Mouse (Mus musculus) hindbrain, postnatal 0 days (tissue): ENCODE data around the gene Grik3. TPM values are rescaled to one million over a fixed set of nuclear protein-coding genes. Genes with fewer than 3 reads are reported as not detected.

Experiments used
- ATAC-seq: fragments of 200-750 bp; cut with Nextera tagmentation; 2 replicates; pipeline ENCODE4 v1.8.0; 2017; ENCODE audit warnings: mild to moderate bottlenecking, moderate TSS enrichment, moderate library complexity
- DNase-seq: peaks from one replicate; pipeline ENCODE4 v3.0.0-alpha.2; 2015; ENCODE audit warnings: low spot score
- H3K27ac ChIP-seq: fragments of 300-500 bp; sonication (generic); 2 replicates; pipeline ENCODE4 v1.5.1; 2014; ENCODE audit warnings: mild to moderate bottlenecking
- H3K27me3 ChIP-seq: fragments of 300-500 bp; sonication (generic); 2 replicates; pipeline ENCODE4 v1.6.1; 2014; ENCODE audit warnings: low read length, mixed read lengths; ENCODE audit not compliant: insufficient read depth
- H3K36me3 ChIP-seq: fragments of 300-500 bp; sonication (generic); 2 replicates; pipeline ENCODE4 v1.6.1; 2014; ENCODE audit warnings: low read length, mixed read lengths; ENCODE audit not compliant: insufficient read depth
- H3K4me1 ChIP-seq: fragments of 300-500 bp; sonication (generic); 2 replicates; pipeline ENCODE4 v1.6.1; 2014; ENCODE audit warnings: antibody characterized with exemption, low read length, mixed read lengths; ENCODE audit not compliant: insufficient read depth
- H3K4me2 ChIP-seq: fragments of 300-500 bp; sonication (generic); 2 replicates; pipeline ENCODE4 v1.6.1; 2014; ENCODE audit warnings: low read depth, mild to moderate bottlenecking, low read length, moderate library complexity, mixed read lengths
- H3K4me3 ChIP-seq: fragments of 300-500 bp; sonication (generic); 2 replicates; pipeline ENCODE4 v1.5.1; 2014; ENCODE audit warnings: low read length
- H3K9ac ChIP-seq: fragments of 300-500 bp; sonication (generic); replicated peaks from 2 replicates; pipeline ENCODE4 v1.6.1; 2014; ENCODE audit warnings: mild to moderate bottlenecking, low read length, moderate library complexity, mixed read lengths
- H3K9me3 ChIP-seq: fragments of 300-500 bp; sonication (generic); 2 replicates; pipeline ENCODE4 v1.6.1; 2016; ENCODE audit warnings: low read length, mixed read lengths
- CTCF ChIP-seq: IDR thresholded peaks from 2 replicates; pipeline ENCODE4 v1.5.1; 2016; ENCODE audit warnings: antibody characterized with exemption, control low read depth, low read depth
- WGBS: fragments of 180-500 bp; shearing (Covaris S2); extraction: QIAGEN DNeasy Blood & Tissue Kit; methylation state at CpG from one replicate; pipeline ENCODE4 v1.1.7; 2014; 5-methylcytosine and 5-hydroxymethylcytosine counted together
- polyA plus RNA-seq: library from polyadenylated mRNA; unstranded; fragments of >200 nt; fragmentation: Nextera tagmentation; extraction: Ambion mirVana; gene quantifications from 2 replicates; pipeline ENCODE4 v1.2.1, GENCODE M21; 2015
- total RNA-seq: library from RNA; depleted of rRNA; stranded (reverse); fragments of >200 nt; gene quantifications from 2 replicates; pipeline ENCODE4 v1.2.3, GENCODE M21; 2014

Gene Grik3
- total and polyA plus RNA-seq, 2 experiments from 2014 or later = 4.2 to 32.0 TPM

- H3K27me3 ChIP-seq = peaks cover 10% of the 10 kb centered on the region; the same call in 1 of the 2 replicates
- peak; percentile 57 for DNase-seq
Observed at GRCm38 (mm10) chr4:125484131-125484530, 6.4 kb upstream of the Grik3 start.

DNA sequence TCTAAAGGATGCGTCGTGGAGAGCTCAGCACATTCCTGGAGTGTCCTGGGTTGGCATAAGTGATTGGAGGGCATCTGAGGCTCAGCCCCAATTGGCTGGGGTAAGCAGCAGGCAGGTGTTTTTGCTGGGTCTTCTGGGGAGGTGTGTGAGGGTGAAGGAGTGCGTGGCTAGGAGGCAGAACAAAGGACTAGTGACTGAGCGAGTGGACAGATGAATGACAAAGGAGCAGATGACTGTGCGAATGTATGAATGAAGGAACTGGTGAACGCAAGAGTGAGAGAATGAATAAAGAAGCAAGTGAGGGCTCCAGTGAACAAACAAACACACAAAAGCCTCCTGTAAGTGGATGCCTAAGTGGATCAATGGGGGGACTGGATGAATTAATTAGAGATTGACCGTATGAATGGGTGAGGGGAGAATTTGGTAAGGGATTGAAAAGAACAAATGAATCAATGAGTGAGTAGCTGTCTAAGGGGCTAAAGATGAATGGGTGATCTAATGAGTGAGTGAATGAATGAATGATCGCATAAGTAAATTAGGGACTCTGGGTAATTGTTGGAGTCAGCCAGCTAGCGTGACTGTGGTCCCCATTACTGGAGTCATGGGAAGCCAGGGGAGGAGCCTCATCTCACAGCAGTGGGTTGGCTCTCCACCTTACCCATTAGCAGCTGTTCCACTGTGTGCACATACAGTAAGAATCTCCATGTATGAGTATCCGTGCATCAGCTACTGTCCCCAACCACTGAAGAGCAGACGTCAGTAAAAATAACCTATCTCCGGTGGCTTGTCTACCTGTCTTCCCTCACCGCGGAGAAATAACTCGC lies 4.9 kb upstream of the Grik3 start:
- Histone ChIP-seq H3K36me3 (no peaks in the 10 kb centered on the region), H3K9me3 (no peaks in the 10 kb centered on the region), H3K4me1 (peaks cover 11% of the 10 kb centered on the region; the same call in 1 of the 2 replicates), H3K9ac (no peak overlapping the region), H3K27ac (no peak overlapping the region), H3K4me2 (no peak overlapping the region), H3K27me3 (peaks cover 18% of the 10 kb centered on the region), H3K4me3 (no peak overlapping the region)
- no peak for TF ChIP-seq CTCF
- ATAC-seq (no peak), DNase-seq (no peak)
- WGBS = 25% methylated on average over 15 of the region's 15 CpGs

More at GRCm38 (mm10) chr4:125484131-125484530, 6.4 kb upstream of the Grik3 start:
- peaks cover 8% of the 10 kb centered on the region; the same call in 1 of the 2 replicates for H3K4me1 ChIP-seq
- no peak for TF ChIP-seq CTCF
- H3K4me3 ChIP-seq = no peak overlapping the region
- WGBS = 22% methylated on average over 8 of the region's 8 CpGs
- no peak overlapping the region for H3K4me2 ChIP-seq
- no peaks in the 10 kb centered on the region for H3K36me3 ChIP-seq
- no peak for ATAC-seq
- H3K9ac ChIP-seq = no peak overlapping the region
- no peak overlapping the region for H3K27ac ChIP-seq
- no peaks in the 10 kb centered on the region for H3K9me3 ChIP-seq

GRCm38 (mm10) chr4:125486616-125487015 lies 3.9 kb upstream of the Grik3 start:
- Histone ChIP-seq H3K9ac (peak overlapping the region; percentile 17; the same call in 1 of the 2 replicates), H3K27ac (peak overlapping the region; percentile 48), H3K9me3 (no peaks in the 10 kb centered on the region), H3K4me1 (peaks cover 12% of the 10 kb centered on the region; the same call in 1 of the 2 replicates), H3K36me3 (no peaks in the 10 kb centered on the region), H3K4me3 (no peak overlapping the region), H3K4me2 (0 out of 2 replicates have a peak overlapping the region, but pooled peaks have one; percentile 66), H3K27me3 (peaks cover 15% of the 10 kb centered on the region)
- peak; percentile 87 for DNase-seq
- TF ChIP-seq CTCF = peak; percentile 66
- WGBS = 4% methylated on average over 13 of the region's 13 CpGs
- ATAC-seq = 0 out of 2 replicates have a peak, but pooled peaks have one; percentile 7

GRCm38 (mm10) chr4:125487031-125487430 lies 3.5 kb upstream of the Grik3 start:
- DNase-seq = peak; percentile 54
- Histone ChIP-seq H3K4me1 (peaks cover 16% of the 10 kb centered on the region; the same call in 1 of the 2 replicates), H3K4me3 (no peak overlapping the region), H3K9ac (peak overlapping the region; percentile 17; the same call in 1 of the 2 replicates), H3K27me3 (peaks cover 15% of the 10 kb centered on the region), H3K36me3 (no peaks in the 10 kb centered on the region), H3K9me3 (no peaks in the 10 kb centered on the region), H3K4me2 (peak overlapping the region; percentile 66; the same call in 1 of the 2 replicates), H3K27ac (peak overlapping the region; percentile 48)
- ATAC-seq = no peak
- WGBS = 12% methylated on average over 7 of the region's 7 CpGs
- no peak for TF ChIP-seq CTCF

- TF ChIP-seq CTCF = no peak
- WGBS = 7% methylated on average over 26 of the region's 26 CpGs
- H3K9me3 ChIP-seq = no peaks in the 10 kb centered on the region
- H3K27ac ChIP-seq = peak overlapping the region; percentile 85
- DNase-seq (no peak), ATAC-seq (no peak)
- peak overlapping the region; percentile 70; the same call in 1 of the 2 replicates for H3K9ac ChIP-seq
- H3K4me2 ChIP-seq = peak overlapping the region; percentile 66
- no peaks in the 10 kb centered on the region for H3K36me3 ChIP-seq
- H3K27me3 ChIP-seq = peaks cover 14% of the 10 kb centered on the region
- H3K4me3 ChIP-seq = peak overlapping the region; percentile 59
- peaks cover 16% of the 10 kb centered on the region; the same call in 1 of the 2 replicates for H3K4me1 ChIP-seq
Observed at GRCm38 (mm10) chr4:125488796-125489637, 1.5 kb upstream of the Grik3 start.

GRCm38 (mm10) chr4:125489901-125490590 lies 454 bp upstream of the Grik3 start:
- H3K4me1 ChIP-seq = peaks cover 16% of the 10 kb centered on the region; the same call in 1 of the 2 replicates
- 0% methylated on average over 48 of the region's 81 CpGs for WGBS
- H3K27me3 ChIP-seq = peaks cover 14% of the 10 kb centered on the region
- no peaks in the 10 kb centered on the region for H3K9me3 ChIP-seq
- H3K27ac ChIP-seq = peak overlapping the region; percentile 85
- H3K9ac ChIP-seq = peak overlapping the region; percentile 70
- peak; percentile 82 for DNase-seq
- peak overlapping the region; percentile 59 for H3K4me3 ChIP-seq
- peak overlapping the region; percentile 66 for H3K4me2 ChIP-seq
- TF ChIP-seq CTCF = no peak
- peak; percentile 61 for ATAC-seq
- no peaks in the 10 kb centered on the region for H3K36me3 ChIP-seq
